ENCODE assay signal across 9 mouse cellular contexts in the genomic region with DNA sequence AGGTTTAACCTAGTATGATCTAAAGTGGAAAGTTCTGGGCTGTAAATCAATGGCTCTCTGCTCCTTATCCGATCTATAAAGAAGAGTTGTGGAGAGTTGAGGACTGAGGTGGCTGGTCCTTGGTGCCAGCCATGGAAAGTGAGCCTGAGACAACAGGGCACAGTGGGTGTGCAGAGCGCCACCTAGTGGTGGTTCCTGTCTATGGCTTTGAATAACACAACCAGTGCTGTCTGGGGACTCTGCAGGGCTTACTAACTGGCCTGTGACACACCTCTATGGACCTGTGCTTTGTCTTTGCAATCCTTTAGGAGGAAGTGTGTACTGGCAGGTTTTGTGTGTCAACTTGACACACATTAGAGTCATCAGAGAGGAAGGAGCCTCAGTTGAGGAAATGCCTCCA. TPM values are rescaled to one million over a fixed set of nuclear protein-coding genes. Genes with fewer than 3 reads are reported as not detected.
A peak's percentile ranks its signal among the peaks of the same experiment; 100 is the strongest.
DNase-seq lines count a peak whose midpoint lies in the region; ATAC-seq lines count a peak whose summit lies in the region.
"Had no signal": no experiment of that assay in that cellular context is flagged by ENCODE, and none has a peak within 500 bp of the region (broad histone marks: within the 10 kb centered on the region; RNA-seq: fewer than 3 reads in every experiment).

No protein-coding gene starts in this region.

- H3K9ac ChIP-seq in liver, embryonic 12.5 days: no peak overlapping the region
- H3K9ac ChIP-seq in neural tube, embryonic 11.5 days (ENCODE audit: low read length): no peak overlapping the region
- H3K9ac ChIP-seq: neural tube, embryonic 12.5 days had no signal

- 0 out of 2 replicates have a peak, but pooled peaks cover 2% of the 10 kb centered on the region for H3K9me3 ChIP-seq in liver, embryonic 12.5 days (replicated peaks)
- no peaks in the 10 kb centered on the region for H3K9me3 ChIP-seq in neural tube, embryonic 11.5 days (ENCODE audit: control insufficient read depth, low read length)
- H3K9me3 ChIP-seq: neural tube, embryonic 12.5 days had no signal

- no peak overlapping the region for H3K4me3 ChIP-seq in liver, embryonic 12.5 days
- H3K4me3 ChIP-seq in neural tube, embryonic 11.5 days (ENCODE audit: low read depth, low read length): no peak overlapping the region
- H3K4me3 ChIP-seq: neural tube, embryonic 12.5 days had no signal

- peak; percentile 69 for DNase-seq in liver
- peak; percentile 64 to 76 for DNase-seq in cerebellum, adult 18-20 months
- DNase-seq in frontal cortex, postnatal 36 days (ENCODE audit: low spot score in 2 of 2): peak; percentile 63 to 68
- DNase-seq in kidney, adult 18-20 months: peak; percentile 79
- DNase-seq in left cerebral cortex, postnatal 4 days: peak; percentile 70
- peak; percentile 75 for DNase-seq in neural tube, embryonic 11.5 days (ENCODE audit: low spot score)
- DNase-seq in testis, postnatal 10 days (ENCODE audit: low spot score): peak; percentile 89

- no peak for ATAC-seq in liver, embryonic 12.5 days
- no peak for ATAC-seq in neural tube, embryonic 11.5 days (ENCODE audit: insufficient read depth, low FRiP score, low TSS enrichment)

- H3K27ac ChIP-seq in liver, embryonic 12.5 days: no peak overlapping the region
- H3K27ac ChIP-seq in neural tube, embryonic 11.5 days (ENCODE audit: low read depth, low read length): no peak overlapping the region
- H3K27ac ChIP-seq: neural tube, embryonic 12.5 days had no signal

- no peaks in the 10 kb centered on the region for H3K4me1 ChIP-seq in liver, embryonic 12.5 days
- no peaks in the 10 kb centered on the region for H3K4me1 ChIP-seq in neural tube, embryonic 11.5 days (ENCODE audit: control insufficient read depth, insufficient read depth, low read length)
- H3K4me1 ChIP-seq: neural tube, embryonic 12.5 days had no signal

- H3K4me2 ChIP-seq in liver, embryonic 12.5 days: no peak overlapping the region
- no peak overlapping the region for H3K4me2 ChIP-seq in neural tube, embryonic 11.5 days (ENCODE audit: low read depth)
- H3K4me2 ChIP-seq: neural tube, embryonic 12.5 days had no signal

- 0 out of 2 replicates have a peak, but pooled peaks cover 9% of the 10 kb centered on the region for H3K27me3 ChIP-seq in liver, embryonic 12.5 days (replicated peaks)
- no peaks in the 10 kb centered on the region for H3K27me3 ChIP-seq in neural tube, embryonic 11.5 days (ENCODE audit: control insufficient read depth, insufficient read depth, low read length)
- H3K27me3 ChIP-seq: neural tube, embryonic 12.5 days had no signal

- intact Hi-C loops in left cerebral cortex, postnatal 4 days (cut with DNase I): no loop called here

- WGBS in liver, embryonic 12.5 days (ENCODE audit: insufficient replicate concordance): 14% methylated on average over 2 of the region's 2 CpGs
- 30% methylated on average over 2 of the region's 2 CpGs for WGBS in neural tube, embryonic 11.5 days

- H3K36me3 ChIP-seq in liver, embryonic 12.5 days: peaks cover 5% of the 10 kb centered on the region; the same call in 1 of the 2 replicates
- no peaks in the 10 kb centered on the region for H3K36me3 ChIP-seq in neural tube, embryonic 11.5 days (ENCODE audit: control insufficient read depth, insufficient read depth, low read length)
- H3K36me3 ChIP-seq: neural tube, embryonic 12.5 days had no signal

RNA-seq across cellular contexts. Expression of a gene that starts 19.2 kb away (rescaled TPM):
- 3.9 and 4.2 TPM in 2 replicates for polyA plus RNA-seq in liver, embryonic 12.5 days (2016; fragmentation: Nextera tagmentation; extraction: Ambion mirVana)
- total RNA-seq in left cerebral cortex, postnatal 4 days (2021): 10 to 100 TPM; 11.3 to 11.4 TPM
- polyA plus RNA-seq in neural tube, embryonic 11.5 days (2014; fragmentation: Nextera tagmentation; extraction: Ambion mirVana): 15.7 and 15.8 TPM in 2 replicates

RNA-seq across cellular contexts. Expression of a gene that starts 27.2 kb away (rescaled TPM):
- polyA plus RNA-seq in liver, embryonic 12.5 days (2016; fragmentation: Nextera tagmentation; extraction: Ambion mirVana): 42.8 and 45.8 TPM in 2 replicates
- total RNA-seq in left cerebral cortex, postnatal 4 days (2021): under 1 TPM in 1 of 2 experiments, not detected in 1; 0.18 TPM
- 0.12 and 0.38 TPM in 2 replicates for polyA plus RNA-seq in neural tube, embryonic 11.5 days (2014; fragmentation: Nextera tagmentation; extraction: Ambion mirVana)

Comparison
In these comparisons a context has a peak if more than half of its experiments do, and no peak if none do; other contexts are left out.
1. RNA of a gene that starts 27.2 kb away (polyA plus RNA-seq): 42.8 to 45.8 TPM in liver, embryonic 12.5 days; 0.12 to 0.38 TPM in neural tube, embryonic 11.5 days; every median in the first group is over 10 times any median in the second.
2. Peak in every context shown above with its lines, with median percentiles within 50 percentile points of each other: DNase-seq.